Comparison of ENCODE assay signal across 18 mouse cellular contexts in genomic region chr1:156450478-156450877, GRCm38 (mm10). TPM values are rescaled to one million over a fixed set of nuclear protein-coding genes. Genes with fewer than 3 reads are reported as not detected.
A peak's percentile ranks its signal among the peaks of the same experiment; 100 is the strongest.
DNase-seq lines count a peak whose midpoint lies in the region; TF ChIP-seq lines count a peak whose summit lies in the region.
"Had no signal": no experiment of that assay in that cellular context is flagged by ENCODE, and none has a peak within 500 bp of the region (broad histone marks: within the 10 kb centered on the region; RNA-seq: fewer than 3 reads in every experiment).

No protein-coding gene starts in this region.

- no peaks in the 10 kb centered on the region for H3K27me3 ChIP-seq in C2C12 (ENCODE audit: control insufficient read depth, insufficient read depth, insufficient read length)
- H3K27me3 ChIP-seq: stomach, embryonic 15.5 days had no signal

- H3K27ac ChIP-seq in layer of hippocampus, adult 2 months, result peak overlapping the region; percentile 9
- H3K27ac ChIP-seq in bone marrow macrophage, adult 2 months (ENCODE audit: insufficient read depth, low read depth, low read length), result 0 out of 2 replicates have a peak overlapping the region, but pooled peaks have one; percentile 16
- H3K27ac ChIP-seq: heart, embryonic 10.5 days; liver, embryonic 14.5 days; stomach, embryonic 15.5 days had no signal

- peaks cover 68% of the 10 kb centered on the region for H3K79me2 ChIP-seq in C2C12 (ENCODE audit: control insufficient read depth, insufficient read depth)

- peaks cover 33% of the 10 kb centered on the region for H3K79me3 ChIP-seq in C2C12 (ENCODE audit: low read depth)

- no peak for TF ChIP-seq POLR2A in bone marrow macrophage, adult 2 months (IDR thresholded peaks at IDR 0.05; ENCODE audit: borderline replicate concordance, low read depth, low read length)

- DNase-seq in adrenal gland, adult (ENCODE audit: inconsistent age in 2 of 2, low spot score in 1 of 2), result peak; percentile 54 to 83
- no peak for DNase-seq in adrenal gland, postnatal 25 days
- DNase-seq in layer of hippocampus, adult 2 months (ENCODE audit: low spot score in 2 of 2), result no peak
- no peak for DNase-seq in layer of hippocampus, postnatal 36 days
- DNase-seq in left cerebral cortex, adult 11 months (ENCODE audit: low spot score), result no peak
- DNase-seq in cerebellum, adult 9-10 months, result no peak
- DNase-seq: cerebellum, adult 2 months; gastrocnemius, postnatal 14 days; heart, postnatal 14 days; kidney, adult 2 months; kidney, postnatal 36 days; spleen, adult 18-20 months had no signal

- H3K4me1 ChIP-seq in bone marrow macrophage, adult 2 months (ENCODE audit: control insufficient read depth, insufficient read depth, low read length), result peaks cover 26% of the 10 kb centered on the region
- H3K4me1 ChIP-seq: stomach, embryonic 15.5 days had no signal

- H3K4me3 ChIP-seq in layer of hippocampus, adult 2 months, result no peak overlapping the region
- H3K4me3 ChIP-seq in C2C12 (ENCODE audit: insufficient read depth, poor library complexity, severe bottlenecking), result no peak overlapping the region
- no peak overlapping the region for H3K4me3 ChIP-seq in bone marrow macrophage, adult 2 months (ENCODE audit: insufficient read depth, low read length)
- H3K4me3 ChIP-seq: heart, embryonic 10.5 days; stomach, embryonic 15.5 days had no signal

- H3ac ChIP-seq in C2C12 (ENCODE audit: control insufficient read depth, insufficient read length, low read depth), result no peak overlapping the region

- H3K36me3 ChIP-seq in C2C12 (ENCODE audit: control insufficient read depth, insufficient read depth), result peaks cover 30% of the 10 kb centered on the region

- no peak for TF ChIP-seq CTCF in layer of hippocampus, adult 2 months (conservative IDR thresholded peaks at IDR 0.05)
- TF ChIP-seq CTCF in C2C12 (IDR thresholded peaks at IDR 0.05; ENCODE audit: control insufficient read depth, insufficient read depth, insufficient read length), result no peak
- TF ChIP-seq CTCF in bone marrow macrophage, adult 2 months (IDR thresholded peaks at IDR 0.05; ENCODE audit: low read depth, low read length), result no peak

TF ChIP-seq in C2C12, 6 proteins besides CTCF, POLR2A, EP300 and RAD21:
- TF ChIP-seq FOSL1 (IDR thresholded peaks at IDR 0.05; ENCODE audit: insufficient read depth, low read length, poor library complexity, severe bottlenecking) (no peak), CEBPB (IDR thresholded peaks at IDR 0.05; ENCODE audit: low read depth) (peak; percentile 24)

RNA-seq across cellular contexts. Expression of gene Soat1, which starts 23.7 kb away (rescaled TPM):
- 728 and 1,057 TPM in 2 replicates for total RNA-seq in adrenal gland, postnatal 25 days (2021)
- 10 to 100 TPM; 49.3 to 55.9 TPM for total RNA-seq in layer of hippocampus, adult 2 months (2021)
- 10 to 100 TPM; 49.9 to 56.2 TPM for total RNA-seq in layer of hippocampus, postnatal 36 days (2021)
- polyA plus RNA-seq in C2C12 (2012; fragmentation: generic; extraction: Trizol), result 72.5 TPM
- polyA plus RNA-seq in bone marrow macrophage, adult 2 months (2012; ENCODE audit: insufficient read depth, insufficient read length, missing spikeins), result 294 and 305 TPM in 2 replicates

RNA-seq across cellular contexts. Expression of gene Axdnd1, which starts 29.5 kb away (rescaled TPM):
- 2.9 and 5.6 TPM in 2 replicates for total RNA-seq in adrenal gland, postnatal 25 days (2021)
- 1 to 10 TPM in 1 of 2 experiments, under 1 TPM in 1; 0.61 to 1.3 TPM for total RNA-seq in layer of hippocampus, adult 2 months (2021)
- total RNA-seq in layer of hippocampus, postnatal 36 days (2021), result 1 to 10 TPM in 1 of 2 experiments, under 1 TPM in 1; 0.27 to 1.1 TPM
- 0.22 TPM for polyA plus RNA-seq in C2C12 (2012; fragmentation: generic; extraction: Trizol)
- polyA plus RNA-seq in bone marrow macrophage, adult 2 months (2012; ENCODE audit: insufficient read depth, insufficient read length, missing spikeins), result 1.8 and 3.0 TPM in 2 replicates
- total RNA-seq: gastrocnemius, postnatal 14 days had no signal
- polyA plus RNA-seq: G1E; kidney, adult 2 months had no signal

Comparison
In these comparisons a context has a peak if more than half of its experiments do, and no peak if none do; other contexts are left out.
1. DNase-seq: peak in adrenal gland, adult (2 of 2); none in adrenal gland, postnatal 25 days (single experiment), layer of hippocampus, adult 2 months (0 of 2), layer of hippocampus, postnatal 36 days (0 of 2), left cerebral cortex, adult 11 months (single experiment) and cerebellum, adult 9-10 months (single experiment).
2. RNA of gene Soat1, which starts 23.7 kb away (total RNA-seq): 728 to 1,057 TPM in adrenal gland, postnatal 25 days; 49.9 to 56.2 TPM in layer of hippocampus, postnatal 36 days and 49.3 to 55.9 TPM in layer of hippocampus, adult 2 months; every median in the first group is over 10 times any median in the second.